In genomic region chr5:64632171-64632570, GRCm38 (mm10) we compare ENCODE assay signal across 21 mouse cellular contexts.
DNase-seq lines count a peak whose midpoint lies in the region; ATAC-seq lines count a peak whose summit lies in the region.
"Had no signal": no experiment of that assay in that cellular context is flagged by ENCODE, and none has a peak within 500 bp of the region (broad histone marks: within the 10 kb centered on the region; RNA-seq: fewer than 3 reads in every experiment).

No protein-coding gene starts in this region.

- no peak for ATAC-seq in granulocyte monocyte progenitor cell, adult 5-6 weeks (replicated peaks; ENCODE audit: poor library complexity, severe bottlenecking)
- ATAC-seq: CD4-positive, CD25-positive, alpha-beta regulatory T cell, adult 4 months; forebrain, embryonic 15.5 days; hindbrain, postnatal 0 days; inflammation-experienced regulatory T-cells, adult 6 months; intestine, embryonic 16.5 days had no signal

- DNase-seq in R1 (ENCODE audit: low read depth, low spot score) (peak; percentile 21), liver (no peak)
- peak; percentile 31 for DNase-seq in c-Kit-negative CD71-positive TER-119-positive erythroid progenitor cells, embryonic 14.5 days (ENCODE audit: low read depth, low spot score)
- peak; percentile 67 for DNase-seq in fat pad, adult 2 months (ENCODE audit: extremely low read depth, low read depth, low spot score)
- DNase-seq in lung, postnatal 10 days: no peak
- DNase-seq: adrenal gland, adult 2 months; adrenal gland, postnatal 14 days; cerebellum, adult 11 months; cerebellum, adult 2 months; cerebellum, adult 9-11 months; cerebellum, postnatal 25 days; gastrocnemius, postnatal 25 days; heart, adult 2 months; heart, postnatal 14 days; heart, postnatal 4 days had no signal

Comparison
In these comparisons a context has a peak if more than half of its experiments do, and no peak if none do; other contexts are left out.
1. DNase-seq: peak in R1 (single experiment), c-Kit-negative CD71-positive TER-119-positive erythroid progenitor cells, embryonic 14.5 days (single experiment) and fat pad, adult 2 months (single experiment); none in liver (single experiment) and lung, postnatal 10 days (single experiment).